Mouse (Mus musculus): ENCODE results near the gene Cdyl.
A peak's percentile ranks its signal among the peaks of the same experiment; 100 is the strongest.

- TF ChIP-seq POLR2A (IDR thresholded peaks at IDR 0.05; ENCODE audit: insufficient read length, low read depth) (peak; percentile 61), CEBPB (IDR thresholded peaks at IDR 0.05; ENCODE audit: insufficient read depth, poor library complexity, severe bottlenecking) (no peak), TCF12 (IDR thresholded peaks at IDR 0.05; ENCODE audit: insufficient read depth, poor library complexity, severe bottlenecking) (no peak), REST (IDR thresholded peaks at IDR 0.05; ENCODE audit: insufficient read depth, insufficient read length) (no peak), E2F4 (IDR thresholded peaks at IDR 0.05; ENCODE audit: insufficient read depth) (no peak), SRF (IDR thresholded peaks at IDR 0.05; ENCODE audit: control insufficient read depth, insufficient read length, low read depth) (no peak), MYOD1 (IDR thresholded peaks at IDR 0.05; ENCODE audit: control insufficient read depth in 1 of 3, insufficient read length in 2 of 3, low read depth in 2 of 3) (peak in 1 of 3 experiments; percentile 71), USF1 (IDR thresholded peaks at IDR 0.05; ENCODE audit: low read depth) (no peak), MYOG (IDR thresholded peaks at IDR 0.05; ENCODE audit: control insufficient read depth in 1 of 3, insufficient read depth in 1 of 3, insufficient read length in 2 of 3, low read depth in 2 of 3) (peak in 2 of 3 experiments; percentile 29 to 85)
Measured at GRCm38 (mm10) chr13:35740301-35741039, 80.8 kb downstream of the Cdyl start.
